Mouse (Mus musculus) heart, postnatal 0 days (tissue): ENCODE results near the gene Pomgnt1. TPM values are rescaled to one million over a fixed set of nuclear protein-coding genes. Genes with fewer than 3 reads are reported as not detected.
A peak's percentile ranks its signal among the peaks of the same experiment; 100 is the strongest.

Experiments
- ATAC-seq: fragments of 200-750 bp; cut with Nextera tagmentation; 2 replicates; pipeline ENCODE4 v1.8.0; 2017; ENCODE audit warnings: low read depth, moderate number of reproducible peaks, moderate library complexity; ENCODE audit not compliant: insufficient read depth
- DNase-seq: peaks from one replicate; pipeline ENCODE4 v3.0.0-alpha.2; 2016; ENCODE audit warnings: low spot score
- H3K27ac ChIP-seq: fragments of 300-500 bp; sonication (generic); 2 replicates; pipeline ENCODE4 v1.5.1; 2014; ENCODE audit warnings: low read depth, mild to moderate bottlenecking
- H3K27me3 ChIP-seq: fragments of 300-500 bp; sonication (generic); 2 replicates; pipeline ENCODE4 v1.6.1; 2014; ENCODE audit warnings: low read length, mixed read lengths; ENCODE audit not compliant: control insufficient read depth, insufficient read depth
- H3K36me3 ChIP-seq: fragments of 300-500 bp; sonication (generic); replicated peaks from 2 replicates; pipeline ENCODE4 v1.6.1; 2014; ENCODE audit warnings: low read length, mixed read lengths; ENCODE audit not compliant: control insufficient read depth, insufficient read depth
- H3K4me1 ChIP-seq: fragments of 300-500 bp; sonication (generic); 2 replicates; pipeline ENCODE4 v1.6.1; 2014; ENCODE audit warnings: antibody characterized with exemption; ENCODE audit not compliant: control insufficient read depth, insufficient read depth
- H3K4me2 ChIP-seq: fragments of 300-500 bp; sonication (generic); 2 replicates; pipeline ENCODE4 v1.6.1; 2014; ENCODE audit warnings: low read depth, mild to moderate bottlenecking, low read length, moderate library complexity
- H3K4me3 ChIP-seq: fragments of 300-500 bp; sonication (generic); 2 replicates; pipeline ENCODE4 v1.5.1; 2014; ENCODE audit warnings: low read depth, low read length
- H3K9ac ChIP-seq: fragments of 300-500 bp; sonication (generic); replicated peaks from 2 replicates; pipeline ENCODE4 v1.6.1; 2014; ENCODE audit warnings: low read depth, low read length, mixed read lengths
- H3K9me3 ChIP-seq: fragments of 300-500 bp; sonication (generic); replicated peaks from 2 replicates; pipeline ENCODE4 v1.6.1; 2016; ENCODE audit warnings: low read length; ENCODE audit not compliant: control insufficient read depth
- CTCF ChIP-seq: IDR thresholded peaks from 2 replicates; pipeline ENCODE4 v1.5.1; 2016; ENCODE audit warnings: antibody characterized with exemption, control low read depth, low read depth
- EP300 ChIP-seq: IDR thresholded peaks from 2 replicates; pipeline ENCODE4 v1.6.1; 2016; ENCODE audit warnings: antibody characterized with exemption, low read depth
- WGBS: fragments of 180-500 bp; shearing (Covaris S2); extraction: QIAGEN DNeasy Blood & Tissue Kit; methylation state at CpG from one replicate; pipeline ENCODE4 v1.1.7; 2014; 5-methylcytosine and 5-hydroxymethylcytosine counted together
- polyA plus RNA-seq: library from polyadenylated mRNA; unstranded; fragments of >200 nt; fragmentation: Nextera tagmentation; extraction: Ambion mirVana; gene quantifications from 2 replicates; pipeline ENCODE4 v1.2.1, GENCODE M21; 2015
- total RNA-seq: library from RNA; depleted of rRNA; stranded (reverse); fragments of >200 nt; gene quantifications from 2 replicates; pipeline ENCODE4 v1.2.3, GENCODE M21; 2014; ENCODE audit warnings: low replicate concordance

Gene Pomgnt1
- total and polyA plus RNA-seq, 2 experiments from 2014 or later, result 59.6 to 91.3 TPM

DNA sequence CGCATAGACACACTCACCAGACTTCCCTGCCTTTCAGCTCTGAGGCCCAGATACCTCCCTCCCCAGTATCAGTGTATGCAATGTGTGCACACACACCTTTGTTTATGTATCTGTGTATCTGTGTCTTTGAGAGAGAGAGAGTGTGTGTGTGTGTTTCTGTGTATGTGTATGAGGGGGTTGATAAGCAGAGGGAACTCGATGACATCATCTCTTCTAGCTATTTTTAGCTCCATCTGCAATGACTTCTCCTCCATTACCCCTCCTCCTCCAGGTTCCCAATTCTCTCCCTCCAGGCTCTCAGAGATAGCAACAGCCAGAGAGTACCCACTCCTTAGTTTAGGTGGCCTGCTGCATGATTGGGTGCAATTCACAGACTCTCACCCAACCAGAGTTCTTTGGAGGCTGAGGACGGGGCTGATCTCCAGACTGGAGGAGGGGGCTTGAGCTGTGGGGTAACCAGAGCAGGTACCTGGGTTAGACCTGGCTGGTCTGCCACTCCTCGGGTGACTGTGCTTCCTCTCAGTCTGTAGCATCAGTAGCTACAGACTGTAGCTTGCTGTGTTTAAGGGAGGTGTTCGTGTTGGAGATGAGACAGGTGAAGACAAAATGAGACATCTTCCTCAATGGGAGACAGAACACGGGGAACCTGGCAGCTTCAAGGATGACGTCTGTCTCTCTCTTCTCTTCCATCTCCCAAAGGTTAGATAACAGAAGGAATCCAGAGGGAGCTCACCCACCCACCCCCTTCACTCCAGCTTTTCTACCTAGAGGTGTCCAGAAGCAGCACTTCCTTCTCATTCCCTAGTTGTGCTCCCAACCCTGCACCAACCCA, 52.3 kb downstream of the Pomgnt1 start:
- TF ChIP-seq CTCF (no peak), EP300 (no peak)
- Histone ChIP-seq H3K4me2 (peak overlapping the region; percentile 51), H3K27ac (peak overlapping the region; percentile 88), H3K9me3 (no peaks in the 10 kb centered on the region), H3K36me3 (no peaks in the 10 kb centered on the region), H3K9ac (peak overlapping the region; percentile 34; the same call in 1 of the 2 replicates), H3K4me1 (peaks cover 32% of the 10 kb centered on the region), H3K27me3 (no peaks in the 10 kb centered on the region), H3K4me3 (no peak overlapping the region)
- DNase-seq (peak; percentile 91), ATAC-seq (peak; percentile 60)
- WGBS, result 29% methylated on average over 7 of the region's 7 CpGs

DNA sequence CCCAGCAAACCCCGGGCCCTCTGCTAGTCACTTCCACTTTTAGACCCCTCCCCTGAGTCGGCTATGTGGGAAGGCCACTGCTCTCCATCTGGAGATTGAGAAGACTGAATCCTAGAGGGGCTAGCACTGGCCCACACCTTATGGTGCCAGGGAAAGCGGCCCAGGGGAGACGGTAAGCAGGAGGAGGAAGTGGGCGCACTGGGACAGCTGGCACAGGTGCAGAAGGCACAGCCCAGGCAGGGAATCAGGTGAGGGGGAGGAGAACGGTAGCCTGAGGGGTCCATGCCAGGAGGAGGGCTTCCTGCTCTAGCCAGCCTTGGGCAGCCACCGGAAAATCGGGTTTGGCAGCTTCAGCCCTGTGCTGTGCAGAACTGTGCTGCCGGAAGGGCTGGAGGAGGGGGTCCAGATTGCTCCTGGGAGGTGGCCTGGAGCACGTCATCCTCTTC, 52.9 kb downstream of the Pomgnt1 start:
- Histone ChIP-seq H3K4me3 (no peak overlapping the region), H3K4me1 (peaks cover 32% of the 10 kb centered on the region), H3K27me3 (no peaks in the 10 kb centered on the region), H3K9me3 (no peaks in the 10 kb centered on the region), H3K36me3 (no peaks in the 10 kb centered on the region), H3K4me2 (peak overlapping the region; percentile 51), H3K27ac (peak overlapping the region; percentile 88), H3K9ac (peak overlapping the region; percentile 34; the same call in 1 of the 2 replicates)
- whole genome bisulfite sequencing, result 18% methylated on average over 10 of the region's 10 CpGs
- DNase-seq (peak; percentile 71), ATAC-seq (peak; percentile 59)
- TF ChIP-seq EP300 (no peak; the same call in 1 of the 2 replicates), CTCF (no peak)

DNA sequence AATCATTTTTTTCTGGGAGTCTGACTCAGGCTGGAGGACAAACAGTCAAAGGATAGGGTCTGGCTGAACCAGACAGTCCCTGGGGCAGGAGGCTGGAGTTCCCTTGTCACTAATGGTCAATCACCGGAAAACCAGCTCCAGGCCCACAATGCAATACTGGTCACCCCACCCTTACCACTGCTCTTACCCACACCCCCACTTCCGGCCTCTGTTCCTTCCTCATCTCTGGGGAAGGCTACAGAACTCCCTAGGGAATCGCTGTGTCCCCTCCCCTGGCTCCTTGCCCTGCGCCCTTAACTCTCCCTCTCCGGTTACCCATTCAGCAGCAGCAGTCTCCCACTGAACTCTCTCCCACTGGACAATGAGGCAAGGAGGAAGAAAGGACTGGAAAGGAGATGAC, 53.5 kb downstream of the Pomgnt1 start:
- 39% methylated on average over 5 of the region's 5 CpGs for WGBS
- H3K4me1 ChIP-seq, result peaks cover 32% of the 10 kb centered on the region
- ATAC-seq, result peak; percentile 71

DNA sequence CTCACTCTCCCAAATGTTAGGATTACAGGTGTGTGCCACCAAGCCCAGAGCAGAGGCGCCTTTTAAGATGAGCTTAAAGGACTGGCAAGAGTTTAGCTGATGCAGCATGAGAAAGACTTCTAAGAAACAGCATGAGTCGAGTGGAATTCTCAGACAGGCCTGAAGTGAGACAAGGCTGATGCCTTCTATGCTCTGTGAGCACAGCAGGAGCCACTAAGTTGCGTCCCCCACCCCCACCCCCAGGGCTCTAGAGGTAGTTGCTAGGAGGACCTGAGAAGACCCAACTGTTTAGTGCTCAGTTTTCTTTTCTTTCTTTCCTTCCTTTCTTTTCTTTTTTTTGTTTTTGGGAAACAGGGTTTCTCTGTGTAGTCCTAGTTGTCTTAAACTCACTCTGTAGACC, 58.4 kb downstream of the Pomgnt1 start:
- H3K4me1 ChIP-seq, result peaks cover 12% of the 10 kb centered on the region
- TF ChIP-seq CTCF, result no peak
- TF ChIP-seq EP300, result no peak
- H3K9ac ChIP-seq, result no peak overlapping the region
- H3K4me3 ChIP-seq, result no peak overlapping the region
- no peaks in the 10 kb centered on the region for H3K9me3 ChIP-seq
- H3K36me3 ChIP-seq, result no peaks in the 10 kb centered on the region
- 0 out of 2 replicates have a peak overlapping the region, but pooled peaks have one; percentile 58 for H3K27ac ChIP-seq
- H3K4me2 ChIP-seq, result no peak overlapping the region
- no peaks in the 10 kb centered on the region for H3K27me3 ChIP-seq
- DNase-seq, result no peak
- WGBS, result 75% methylated on average over 3 of the region's 3 CpGs
- no peak for ATAC-seq

More for the DNA sequence above, 53.5 kb downstream of the Pomgnt1 start:
- Histone ChIP-seq H3K4me3 (no peak overlapping the region), H3K9me3 (no peaks in the 10 kb centered on the region), H3K9ac (peak overlapping the region; percentile 34; the same call in 1 of the 2 replicates), H3K27ac (peak overlapping the region; percentile 88), H3K36me3 (no peaks in the 10 kb centered on the region), H3K4me2 (peak overlapping the region; percentile 51), H3K27me3 (no peaks in the 10 kb centered on the region)
- DNase-seq, result peak; percentile 57
- no peak for TF ChIP-seq EP300

DNA sequence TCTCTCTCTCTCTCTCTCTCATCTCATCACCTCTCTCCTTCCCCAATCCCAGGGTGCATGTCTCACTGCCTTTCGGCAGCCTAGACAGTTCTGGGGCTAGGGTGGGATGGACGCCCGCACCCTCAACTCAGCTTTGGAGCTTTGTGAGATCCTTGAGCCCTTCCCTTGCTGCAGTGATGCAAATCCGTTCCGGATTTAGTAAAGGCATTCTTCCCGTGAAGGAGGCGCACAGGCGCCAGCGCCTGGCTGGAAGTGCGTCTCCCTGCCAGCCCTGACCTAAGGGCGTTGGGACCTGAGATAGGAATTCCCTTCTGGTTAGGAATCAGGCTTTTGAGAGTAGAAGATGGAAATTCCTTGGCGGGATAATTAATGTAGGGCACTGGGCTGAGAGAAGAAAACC, 59.1 kb downstream of the Pomgnt1 start:
- Histone ChIP-seq H3K27ac (peak overlapping the region; percentile 58), H3K27me3 (no peaks in the 10 kb centered on the region), H3K4me1 (peaks cover 10% of the 10 kb centered on the region), H3K4me2 (peak overlapping the region; percentile 57), H3K4me3 (peak overlapping the region; percentile 28), H3K9ac (peak overlapping the region; percentile 32; the same call in 1 of the 2 replicates), H3K36me3 (no peaks in the 10 kb centered on the region), H3K9me3 (no peaks in the 10 kb centered on the region)
- 4% methylated on average over 12 of the region's 12 CpGs for WGBS
- TF ChIP-seq CTCF, result no peak
- TF ChIP-seq EP300, result no peak
- peak; percentile 40 for DNase-seq
- peak; percentile 39 for ATAC-seq
